17 mouse cellular contexts compared by ENCODE assay signal in genomic region chr16:90626035-90626670, GRCm38 (mm10).
DNase-seq lines count a peak whose midpoint lies in the region; ATAC-seq lines count a peak whose summit lies in the region.
"Had no signal": no experiment of that assay in that cellular context is flagged by ENCODE, and none has a peak within 500 bp of the region (broad histone marks: within the 10 kb centered on the region; RNA-seq: fewer than 3 reads in every experiment).

No protein-coding gene starts in this region.

- no peak overlapping the region for H3K4me2 ChIP-seq in embryonic facial prominence, embryonic 12.5 days (replicated peaks)
- H3K4me2 ChIP-seq in kidney, embryonic 14.5 days (replicated peaks; ENCODE audit: low read depth, low read length) = no peak overlapping the region
- no peak overlapping the region for H3K4me2 ChIP-seq in intestine, embryonic 16.5 days (ENCODE audit: low read depth, low read length)
- H3K4me2 ChIP-seq: liver, embryonic 12.5 days; neural tube, embryonic 13.5 days had no signal

- peaks cover 68% of the 10 kb centered on the region for H3K4me1 ChIP-seq in embryonic facial prominence, embryonic 12.5 days
- peaks cover 69% of the 10 kb centered on the region for H3K4me1 ChIP-seq in embryonic facial prominence, embryonic 10.5 days
- H3K4me1 ChIP-seq in kidney, embryonic 14.5 days (ENCODE audit: control insufficient read depth, insufficient read depth, low read length) = peaks cover 29% of the 10 kb centered on the region
- peaks cover 32% of the 10 kb centered on the region for H3K4me1 ChIP-seq in intestine, embryonic 16.5 days (ENCODE audit: control insufficient read depth, insufficient read depth, low read length)
- H3K4me1 ChIP-seq: megakaryocyte, embryonic 14.5 days had no signal

- H3K27me3 ChIP-seq in embryonic facial prominence, embryonic 12.5 days = no peaks in the 10 kb centered on the region
- H3K27me3 ChIP-seq in embryonic facial prominence, embryonic 10.5 days (replicated peaks; ENCODE audit: low read depth, poor library complexity, severe bottlenecking) = peaks cover 14% of the 10 kb centered on the region; the same call in 1 of the 2 replicates
- no peaks in the 10 kb centered on the region for H3K27me3 ChIP-seq in kidney, embryonic 14.5 days (ENCODE audit: control insufficient read depth, insufficient read depth, low read length)
- H3K27me3 ChIP-seq in intestine, embryonic 16.5 days (replicated peaks; ENCODE audit: control insufficient read depth, insufficient read depth, low read length) = no peaks in the 10 kb centered on the region
- H3K27me3 ChIP-seq: liver, embryonic 12.5 days; megakaryocyte, embryonic 14.5 days; Patski had no signal

- no peak for DNase-seq in embryonic facial prominence, embryonic 10.5 days (ENCODE audit: low spot score)
- DNase-seq in kidney, adult 18-20 months = no peak
- DNase-seq in lung, postnatal 25 days (ENCODE audit: low spot score) = peak; percentile 41
- DNase-seq in left cerebral cortex, adult 8-10 months (ENCODE audit: low spot score in 2 of 2) = no peak
- DNase-seq: adrenal gland, adult 8-10 months; cerebellum, adult 9-10 months; spleen, adult 18-20 months had no signal

- ATAC-seq in embryonic facial prominence, embryonic 12.5 days (ENCODE audit: insufficient number of reproducible peaks, insufficient read depth, low FRiP score, low TSS enrichment) = no peak
- ATAC-seq in kidney, embryonic 14.5 days (ENCODE audit: low FRiP score, low TSS enrichment) = no peak
- 0 out of 2 replicates have a peak, but pooled peaks have one; percentile 10 for ATAC-seq in intestine, embryonic 16.5 days
- ATAC-seq in CD4-positive, CD25-positive, alpha-beta regulatory T cell, adult 4 months = no peak
- ATAC-seq: hindbrain, postnatal 0 days; liver, embryonic 12.5 days; Patski had no signal

- peak overlapping the region; percentile 69; the same call in 1 of the 2 replicates for H3K27ac ChIP-seq in embryonic facial prominence, embryonic 12.5 days
- no peak overlapping the region; the same call in 1 of the 2 replicates for H3K27ac ChIP-seq in embryonic facial prominence, embryonic 10.5 days (replicated peaks)
- peak overlapping the region; percentile 6; the same call in 1 of the 2 replicates for H3K27ac ChIP-seq in kidney, embryonic 14.5 days (ENCODE audit: low read depth, low read length)
- peak overlapping the region; percentile 69 for H3K27ac ChIP-seq in intestine, embryonic 16.5 days (ENCODE audit: low read length)
- H3K27ac ChIP-seq: forebrain, embryonic 10.5 days; hindbrain, postnatal 0 days; liver, embryonic 12.5 days; neural tube, embryonic 13.5 days had no signal

- H3K36me3 ChIP-seq in embryonic facial prominence, embryonic 12.5 days = no peaks in the 10 kb centered on the region
- no peaks in the 10 kb centered on the region for H3K36me3 ChIP-seq in embryonic facial prominence, embryonic 10.5 days (replicated peaks)
- H3K36me3 ChIP-seq in kidney, embryonic 14.5 days (ENCODE audit: control insufficient read depth, insufficient read depth, low read length) = no peaks in the 10 kb centered on the region
- no peaks in the 10 kb centered on the region for H3K36me3 ChIP-seq in intestine, embryonic 16.5 days (ENCODE audit: control insufficient read depth, insufficient read depth, low read length)
- H3K36me3 ChIP-seq: forebrain, embryonic 10.5 days; liver, embryonic 12.5 days; neural tube, embryonic 13.5 days had no signal

- no peak overlapping the region for H3K4me3 ChIP-seq in embryonic facial prominence, embryonic 12.5 days
- H3K4me3 ChIP-seq in embryonic facial prominence, embryonic 10.5 days = no peak overlapping the region
- no peak overlapping the region for H3K4me3 ChIP-seq in kidney, embryonic 14.5 days (ENCODE audit: low read length)
- no peak overlapping the region for H3K4me3 ChIP-seq in intestine, embryonic 16.5 days (ENCODE audit: low read length)
- H3K4me3 ChIP-seq: forebrain, embryonic 10.5 days; liver, embryonic 12.5 days; megakaryocyte, embryonic 14.5 days; neural tube, embryonic 13.5 days had no signal

- H3K9ac ChIP-seq in embryonic facial prominence, embryonic 12.5 days = no peak overlapping the region
- no peak overlapping the region for H3K9ac ChIP-seq in kidney, embryonic 14.5 days (ENCODE audit: low read depth, low read length)
- no peak overlapping the region for H3K9ac ChIP-seq in intestine, embryonic 16.5 days (ENCODE audit: low read depth, low read length)
- H3K9ac ChIP-seq: liver, embryonic 12.5 days; neural tube, embryonic 13.5 days had no signal

- 57% methylated on average over 9 of the region's 9 CpGs for WGBS in embryonic facial prominence, embryonic 12.5 days
- WGBS in embryonic facial prominence, embryonic 10.5 days = 80% methylated on average over 9 of the region's 9 CpGs
- 51% methylated on average over 9 of the region's 9 CpGs for WGBS in kidney, embryonic 14.5 days
- WGBS in intestine, embryonic 16.5 days = 56% methylated on average over 9 of the region's 9 CpGs

- H3K9me3 ChIP-seq in embryonic facial prominence, embryonic 12.5 days = no peaks in the 10 kb centered on the region
- 0 out of 2 replicates have a peak, but pooled peaks cover 3% of the 10 kb centered on the region for H3K9me3 ChIP-seq in embryonic facial prominence, embryonic 10.5 days
- no peaks in the 10 kb centered on the region for H3K9me3 ChIP-seq in kidney, embryonic 14.5 days (ENCODE audit: control insufficient read depth, low read length)
- no peaks in the 10 kb centered on the region for H3K9me3 ChIP-seq in intestine, embryonic 16.5 days (ENCODE audit: control insufficient read depth, low read length)
- H3K9me3 ChIP-seq: liver, embryonic 12.5 days; neural tube, embryonic 13.5 days had no signal
